Mouse (Mus musculus) heart, adult 11 months (tissue): ENCODE measurements around the gene Aifm3.

Source experiments
- DNase-seq: peaks from one replicate; pipeline ENCODE4 v3.0.0; 2022

The Aifm3 gene

DNA sequence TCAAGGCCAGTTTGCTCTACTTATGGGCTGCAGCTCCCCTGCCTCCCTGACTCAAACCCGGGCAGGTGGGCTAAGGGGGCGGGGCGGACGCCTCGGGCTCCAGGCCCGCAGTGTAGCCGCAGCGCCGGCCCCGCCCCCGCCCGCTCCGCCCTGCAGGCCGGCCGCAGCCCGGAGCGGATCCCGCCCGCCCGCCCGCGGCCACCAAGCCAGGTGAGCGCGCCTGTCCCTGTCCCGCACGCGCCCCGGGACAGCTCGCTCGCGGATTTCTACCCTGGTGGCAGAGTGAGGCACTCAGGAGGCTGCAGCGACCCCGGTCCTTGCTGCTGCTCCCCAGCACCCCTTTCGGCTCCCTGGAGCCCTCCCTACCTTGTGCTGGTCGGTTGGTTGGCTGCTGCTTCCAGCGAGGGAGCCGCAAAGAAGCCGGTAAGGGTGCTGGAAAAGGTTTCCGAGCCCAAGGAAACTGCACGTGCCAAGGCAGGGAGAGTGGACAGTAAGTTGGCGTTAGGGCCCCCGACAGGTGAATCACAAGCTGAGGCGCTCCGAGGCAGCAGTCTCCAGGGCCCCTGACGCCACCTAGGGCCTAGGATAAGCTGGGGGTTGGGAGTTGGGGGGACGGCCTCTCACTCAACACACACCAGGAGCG lies at the start of gene Aifm3:
Aifm3 (plus strand) TSS at position 143 of the 643 bp plus-strand sequence.
- DNase-seq = peak; percentile 91

GRCm38 (mm10) chr16:17451541-17452372 lies 37.7 kb upstream of the Aifm3 start, which contains the start of gene Crkl:
Gene Crkl (plus strand): TSS chr16:17451987.
- DNase-seq = peak; percentile 100

DNA sequence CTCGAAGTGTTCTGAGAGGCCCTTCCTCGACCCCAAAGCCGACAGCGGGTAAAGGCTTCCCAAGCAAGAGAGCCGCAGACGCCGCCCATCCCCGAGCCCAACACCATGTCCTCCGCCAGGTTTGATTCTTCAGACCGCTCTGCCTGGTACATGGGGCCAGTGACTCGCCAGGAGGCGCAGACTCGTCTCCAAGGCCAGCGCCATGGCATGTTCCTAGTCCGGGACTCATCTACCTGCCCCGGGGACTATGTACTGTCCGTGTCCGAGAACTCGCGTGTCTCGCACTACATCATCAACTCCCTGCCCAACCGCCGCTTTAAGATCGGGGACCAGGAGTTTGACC lies 37.1 kb upstream of the Aifm3 start:
- DNase-seq = no peak

DNA sequence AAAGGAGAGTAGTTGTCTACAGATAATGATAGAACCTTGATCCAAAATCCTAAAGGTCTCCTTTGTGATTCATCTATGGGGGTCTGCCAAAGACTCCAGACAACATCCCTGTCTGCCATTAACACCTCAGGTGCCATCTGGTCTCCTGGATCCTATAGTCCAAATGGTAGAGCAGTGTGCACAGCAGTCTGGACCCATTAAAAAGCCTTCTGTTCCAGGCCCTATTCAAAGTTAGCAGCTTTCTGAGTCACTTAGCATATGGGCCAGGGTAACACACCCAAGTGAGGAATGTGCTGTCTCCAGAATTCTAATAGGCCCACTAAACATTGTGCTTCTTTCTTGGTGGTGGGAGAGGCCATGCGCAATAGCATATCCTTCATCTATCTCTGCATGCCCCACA lies 32.5 kb upstream of the Aifm3 start:
- DNase-seq = no peak

GRCm38 (mm10) chr16:17460254-17460653 lies 29.2 kb upstream of the Aifm3 start:
- DNase-seq = peak; percentile 78

GRCm38 (mm10) chr16:17461596-17461995 lies 27.8 kb upstream of the Aifm3 start:
- DNase-seq = peak; percentile 65

DNA sequence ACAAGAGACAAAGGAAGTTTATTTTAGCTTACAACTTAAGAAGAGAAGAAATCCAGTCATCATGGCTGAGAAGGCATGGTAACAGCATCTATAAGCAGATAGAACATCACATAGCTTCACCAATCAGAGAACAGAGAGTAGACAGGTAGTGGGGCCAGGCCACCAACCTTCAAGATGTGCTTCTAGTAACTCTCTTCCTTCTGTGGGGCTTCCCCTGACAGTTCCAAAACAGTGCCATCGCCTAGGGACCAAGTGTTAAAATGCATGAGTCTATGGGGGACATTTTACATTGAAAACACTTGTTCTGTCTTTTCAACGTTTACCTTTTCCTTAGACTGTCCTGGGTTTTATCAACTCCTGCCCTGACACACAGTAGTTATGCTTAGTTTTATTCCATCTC lies 26.2 kb upstream of the Aifm3 start:
- peak; percentile 0 for DNase-seq

DNA sequence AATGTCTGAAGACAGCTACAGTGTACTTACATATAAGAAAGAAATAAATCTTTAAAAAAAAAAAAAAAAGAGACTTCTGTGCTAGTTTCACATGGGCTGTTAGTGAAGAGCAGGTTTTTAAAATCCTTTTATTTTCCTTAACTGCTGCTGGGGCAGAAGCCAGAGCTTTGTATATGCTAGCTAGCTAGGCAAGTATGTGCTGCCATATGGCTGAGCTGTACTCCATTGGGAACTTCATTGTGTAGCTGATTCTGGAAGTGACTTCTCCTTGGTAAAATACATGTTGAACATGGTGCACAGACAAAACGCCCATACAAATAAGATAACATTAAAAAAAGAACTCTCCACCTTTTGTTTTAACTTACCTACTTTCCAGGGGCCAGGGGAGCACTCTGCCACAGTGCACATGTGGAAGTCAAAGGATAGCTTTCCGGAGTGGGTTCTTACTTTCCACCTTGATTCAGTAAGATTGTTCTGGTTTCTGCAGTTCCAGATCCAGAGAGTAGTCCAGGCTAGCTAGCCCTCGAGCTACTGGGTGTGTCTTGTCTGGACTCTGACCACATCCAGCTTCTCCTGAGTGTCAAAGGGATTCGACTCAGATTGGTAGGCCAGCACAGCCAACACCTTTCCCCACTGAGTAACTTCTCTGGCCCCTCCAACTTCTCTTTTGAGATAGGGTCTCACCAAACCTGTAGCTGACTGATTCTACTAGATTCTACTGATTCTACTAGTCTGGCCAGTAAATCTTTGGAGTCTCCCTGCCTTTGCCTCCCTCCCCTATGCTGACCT lies 22.3 kb upstream of the Aifm3 start:
- DNase-seq = peak; percentile 68

DNA sequence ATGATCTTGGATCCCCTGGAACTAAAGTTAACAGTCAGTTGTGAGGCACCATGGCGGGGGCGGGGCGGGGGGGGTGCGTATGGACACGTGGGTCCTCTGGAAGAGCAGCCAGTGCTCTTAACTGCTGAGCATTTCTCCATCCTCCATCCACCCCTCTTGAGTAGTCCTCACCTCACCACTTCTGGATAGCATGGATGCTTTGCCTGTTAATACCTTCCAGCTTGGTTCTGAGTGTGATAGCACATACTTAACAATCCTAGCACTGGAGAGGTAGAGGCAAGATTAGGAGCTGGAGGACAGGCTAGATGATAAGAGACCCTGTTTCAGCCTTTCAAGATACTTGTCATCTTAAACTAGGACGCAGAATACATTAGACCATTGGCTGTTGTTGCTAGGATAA lies 16.9 kb upstream of the Aifm3 start:
- DNase-seq = peak; percentile 31

- peak; percentile 74 for DNase-seq
Observed at GRCm38 (mm10) chr16:17474091-17474490, 15.3 kb upstream of the Aifm3 start.

- DNase-seq = peak; percentile 55
Observed at GRCm38 (mm10) chr16:17474761-17475160, 14.7 kb upstream of the Aifm3 start.

DNA sequence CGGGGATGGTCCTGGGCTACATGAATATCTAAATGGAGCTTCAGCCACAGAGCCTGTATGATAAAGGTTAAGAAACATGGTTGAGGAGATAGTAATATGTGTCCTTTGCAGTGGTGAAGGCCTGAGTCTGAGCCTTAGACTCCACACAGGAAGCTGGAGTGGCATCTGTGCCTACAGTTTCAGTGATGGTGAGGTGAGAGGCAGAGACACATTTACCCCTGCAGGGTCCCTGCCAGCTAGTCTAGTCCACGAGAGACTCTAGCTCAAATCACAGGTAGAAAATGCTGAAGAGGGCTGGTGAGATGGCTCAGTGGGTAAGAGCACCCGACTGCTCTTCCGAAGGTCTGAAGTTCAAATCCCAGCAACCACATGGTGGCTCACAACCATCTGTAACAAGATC lies 14.1 kb upstream of the Aifm3 start:
- DNase-seq = peak; percentile 54

GRCm38 (mm10) chr16:17478331-17478943 lies 11.0 kb upstream of the Aifm3 start:
- DNase-seq = peak; percentile 70

DNA sequence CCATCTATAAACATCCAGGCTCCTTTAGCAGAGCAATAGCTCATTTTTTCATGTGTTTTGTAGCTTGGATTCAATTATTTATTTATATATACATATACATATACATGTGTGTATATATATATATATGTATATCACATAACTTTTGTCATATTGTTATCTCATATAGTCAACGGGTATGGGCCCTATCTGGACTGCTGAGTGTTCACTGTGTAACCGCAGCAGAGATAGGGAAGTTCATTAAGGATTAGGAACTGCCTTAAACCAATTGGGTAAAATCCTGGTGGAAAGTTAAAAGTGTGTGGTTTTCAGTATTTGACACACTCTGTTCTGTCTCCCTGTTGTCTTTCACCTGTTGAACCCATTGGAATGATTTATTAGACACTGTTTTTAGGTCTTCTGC lies 7.9 kb upstream of the Aifm3 start:
- DNase-seq = no peak

- peak; percentile 90 for DNase-seq
Observed at GRCm38 (mm10) chr16:17486505-17486904, 2.9 kb upstream of the Aifm3 start.

DNA sequence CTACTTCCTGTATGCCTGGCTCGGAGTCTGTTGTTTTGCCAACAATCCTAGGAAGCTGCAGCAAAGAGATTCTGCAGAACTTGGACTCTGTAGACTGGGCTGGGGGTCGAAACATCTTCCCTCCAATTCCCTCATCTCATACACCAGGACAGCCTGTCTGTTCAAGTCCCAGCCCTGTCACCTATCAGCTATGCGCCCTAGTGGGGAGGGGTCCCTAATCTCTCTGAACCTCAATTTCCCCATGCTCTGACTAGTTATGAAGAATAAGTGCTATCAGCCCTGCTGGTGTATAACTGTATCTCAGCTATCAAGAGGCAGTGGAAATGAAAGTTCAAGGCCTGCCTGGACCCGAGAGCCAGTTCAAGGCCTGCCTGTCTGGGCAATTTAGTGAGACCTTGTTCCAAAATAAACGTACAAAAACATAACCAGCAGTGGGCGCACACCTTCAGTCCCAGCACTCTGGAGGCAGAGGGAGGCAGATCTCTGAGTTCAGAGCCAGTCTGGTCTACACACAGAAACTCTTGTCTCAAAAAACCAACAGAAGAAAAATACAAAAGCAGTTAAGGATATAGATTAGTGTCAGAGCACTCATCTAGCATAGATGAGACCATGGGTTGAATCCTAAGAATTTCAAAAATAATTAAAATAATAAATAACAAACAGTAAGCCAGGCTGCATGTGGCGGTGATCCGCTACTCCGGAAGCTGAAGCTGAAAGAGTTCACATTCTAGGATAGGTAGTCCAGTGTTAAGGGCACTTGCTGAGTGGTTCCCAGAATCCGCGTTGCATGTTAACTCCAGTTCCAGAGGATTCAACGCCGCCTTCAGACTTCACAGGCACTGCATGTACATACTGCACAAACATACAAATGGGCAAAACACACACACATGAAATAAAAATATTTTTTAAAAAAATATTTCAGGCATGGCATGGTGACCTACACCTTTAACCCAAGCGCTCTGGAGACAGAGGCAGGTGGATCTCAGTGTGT lies 638 bp upstream of the Aifm3 start:
- DNase-seq = peak; percentile 74

- DNase-seq = peak; percentile 84
Observed at GRCm38 (mm10) chr16:17491154-17491553, 1.7 kb downstream of the Aifm3 start.

DNA sequence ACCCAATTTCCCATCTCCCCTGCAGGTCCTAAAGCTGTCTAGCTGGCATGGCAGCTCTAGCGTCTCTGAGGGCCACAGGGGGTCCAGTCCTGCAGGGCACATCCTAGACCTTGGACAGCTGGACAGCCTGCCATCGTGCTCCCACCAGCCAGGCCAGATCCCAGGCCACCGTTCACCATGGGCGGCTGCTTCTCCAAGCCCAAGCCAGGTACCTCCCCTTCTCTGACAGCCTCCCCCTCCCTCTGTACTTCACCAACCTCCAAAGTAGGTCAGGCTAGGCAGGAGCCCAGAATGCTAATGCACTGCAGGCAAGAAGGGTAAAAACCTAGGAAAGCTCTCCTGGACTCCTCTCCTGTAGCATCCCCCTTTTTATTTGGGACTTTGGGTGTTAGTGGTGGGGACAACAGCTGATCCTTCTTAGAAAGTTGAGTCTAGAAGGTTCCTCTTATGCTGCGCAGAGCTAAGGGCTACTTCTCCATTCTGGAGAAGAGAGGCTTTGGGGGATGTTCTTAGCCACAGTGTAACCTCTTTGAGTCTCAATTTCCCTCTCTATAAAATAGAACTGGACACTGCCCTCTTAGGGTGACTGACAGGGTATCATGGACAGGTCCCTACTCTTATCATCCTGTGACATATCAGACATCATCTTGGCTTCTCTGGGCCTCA lies 2.6 kb downstream of the Aifm3 start:
- no peak for DNase-seq

GRCm38 (mm10) chr16:17496499-17497305 lies 7.3 kb downstream of the Aifm3 start:
- DNase-seq = no peak

- peak; percentile 84 for DNase-seq
Observed at GRCm38 (mm10) chr16:17499249-17499883, 10.0 kb downstream of the Aifm3 start.
